Mouse (Mus musculus): ENCODE measurements around the gene Exoc6b. TPM values are rescaled to one million over a fixed set of nuclear protein-coding genes. Genes with fewer than 3 reads are reported as not detected.
A peak's percentile ranks its signal among the peaks of the same experiment; 100 is the strongest.

Exoc6b gene
- total RNA-seq, 2 experiments from 2014 or later = 130 to 134 TPM

- no peak overlapping the region for H3K27ac ChIP-seq
- no peak overlapping the region for H3K4me3 ChIP-seq
- no peak for DNase-seq (ENCODE audit: low spot score in 2 of 2)
- TF ChIP-seq CTCF (conservative IDR thresholded peaks at IDR 0.05) = no peak
Observed at GRCm38 (mm10) chr6:84961763-84962162, 107.5 kb downstream of the Exoc6b start.

DNA sequence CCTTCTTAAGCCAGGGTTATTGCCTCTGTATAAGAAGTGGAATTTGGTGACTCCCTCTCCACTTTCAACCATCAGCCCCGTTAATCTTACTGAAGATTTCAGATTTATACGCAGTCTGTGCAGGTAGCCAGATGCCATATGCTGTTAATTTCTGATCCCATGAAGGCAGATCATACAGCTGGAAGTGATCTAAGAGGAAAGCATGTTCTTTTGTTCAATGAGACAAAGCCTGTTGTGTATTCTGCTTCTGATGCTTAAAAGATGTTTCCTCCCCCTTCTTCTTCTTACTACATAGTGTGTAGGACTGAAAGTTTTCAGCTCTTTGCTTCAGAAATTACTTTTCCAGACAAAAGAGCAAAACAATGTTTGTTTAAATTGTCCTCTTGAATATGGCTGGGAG lies 109.8 kb downstream of the Exoc6b start:
- no peak for DNase-seq (ENCODE audit: low spot score in 2 of 2)
- no peak for TF ChIP-seq CTCF (conservative IDR thresholded peaks at IDR 0.05)
- H3K4me3 ChIP-seq = no peak overlapping the region
- no peak overlapping the region for H3K27ac ChIP-seq

GRCm38 (mm10) chr6:84951621-84952020 lies 117.7 kb downstream of the Exoc6b start:
- TF ChIP-seq CTCF (conservative IDR thresholded peaks at IDR 0.05) = no peak
- no peak for DNase-seq (ENCODE audit: low spot score in 2 of 2)
- no peak overlapping the region for H3K4me3 ChIP-seq
- H3K27ac ChIP-seq = no peak overlapping the region

GRCm38 (mm10) chr6:84946569-84946968 lies 122.7 kb downstream of the Exoc6b start:
- no peak for DNase-seq (ENCODE audit: low spot score in 2 of 2)
- TF ChIP-seq CTCF (conservative IDR thresholded peaks at IDR 0.05) = no peak
- Histone ChIP-seq H3K27ac (no peak overlapping the region; the same call in 1 of the 2 replicates), H3K4me3 (no peak overlapping the region)

DNA sequence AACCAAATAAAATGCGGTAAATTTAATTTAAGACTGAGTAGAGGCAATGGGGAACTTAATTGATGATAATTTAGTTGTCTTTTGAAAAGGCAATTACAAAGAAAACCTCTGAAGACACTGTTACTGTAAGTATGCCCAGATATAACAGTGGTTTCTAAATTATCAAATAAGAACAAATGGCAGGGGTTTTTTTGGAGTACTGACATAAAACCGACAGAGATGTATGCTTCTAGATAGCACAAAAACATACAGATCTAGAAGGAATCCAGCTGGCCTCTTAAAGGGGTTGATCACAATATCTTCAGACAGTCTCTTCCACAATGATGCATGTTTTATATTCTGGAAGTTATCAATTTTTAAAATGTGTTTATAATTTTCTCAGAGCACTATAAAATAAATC lies 123.2 kb downstream of the Exoc6b start:
- TF ChIP-seq CTCF (conservative IDR thresholded peaks at IDR 0.05) = no peak
- no peak overlapping the region for H3K4me3 ChIP-seq
- DNase-seq (ENCODE audit: low spot score in 2 of 2) = no peak
- H3K27ac ChIP-seq = no peak overlapping the region

DNA sequence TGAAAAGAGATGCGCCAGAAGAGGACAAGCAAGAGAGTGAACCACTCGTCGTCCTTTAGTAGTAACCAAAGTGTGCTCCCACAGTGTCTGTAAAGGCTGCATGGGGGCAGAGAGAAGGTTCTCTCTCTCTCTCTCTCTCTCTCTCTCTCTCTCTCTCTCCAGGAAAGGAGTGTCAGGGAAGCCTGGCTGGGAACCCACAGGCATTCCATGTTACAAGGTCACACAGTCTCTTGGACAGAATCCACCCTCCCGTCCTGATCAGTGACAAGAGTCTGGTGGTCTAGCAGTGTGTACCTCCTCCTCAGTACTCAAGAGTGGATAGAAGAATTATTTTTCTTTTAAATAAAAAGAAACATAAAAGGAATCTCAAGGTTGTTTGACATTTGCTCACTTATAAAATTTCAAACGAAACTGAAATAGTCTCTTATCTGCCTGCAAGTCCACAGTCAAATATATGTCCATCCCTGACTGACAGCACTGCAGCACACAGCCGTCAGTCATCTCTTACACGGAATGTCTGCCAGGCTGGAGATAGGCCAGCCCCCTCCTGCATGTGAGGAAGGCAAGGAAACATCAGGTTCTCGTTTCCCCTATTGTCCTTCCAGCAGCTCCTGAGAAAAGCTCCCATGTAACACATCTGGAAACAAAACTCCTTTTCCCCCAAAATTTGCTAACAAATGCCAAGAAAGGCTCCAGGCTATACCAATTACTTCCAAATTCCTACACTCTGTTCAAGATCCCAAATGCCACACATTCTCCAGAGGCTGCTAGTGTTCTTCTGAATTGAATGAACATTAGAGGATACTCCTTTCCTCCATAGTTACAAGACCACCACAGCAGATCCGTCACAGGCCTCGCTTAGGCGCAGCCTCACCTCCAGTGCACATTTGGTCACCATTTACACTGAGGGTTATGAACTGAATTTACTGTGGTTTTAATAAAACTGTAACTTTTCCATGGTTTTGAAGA lies 136.1 kb downstream of the Exoc6b start:
- no peak for DNase-seq (ENCODE audit: low spot score in 2 of 2)
- Histone ChIP-seq H3K4me3 (no peak overlapping the region), H3K27ac (no peak overlapping the region)
- TF ChIP-seq CTCF (conservative IDR thresholded peaks at IDR 0.05) = no peak

DNA sequence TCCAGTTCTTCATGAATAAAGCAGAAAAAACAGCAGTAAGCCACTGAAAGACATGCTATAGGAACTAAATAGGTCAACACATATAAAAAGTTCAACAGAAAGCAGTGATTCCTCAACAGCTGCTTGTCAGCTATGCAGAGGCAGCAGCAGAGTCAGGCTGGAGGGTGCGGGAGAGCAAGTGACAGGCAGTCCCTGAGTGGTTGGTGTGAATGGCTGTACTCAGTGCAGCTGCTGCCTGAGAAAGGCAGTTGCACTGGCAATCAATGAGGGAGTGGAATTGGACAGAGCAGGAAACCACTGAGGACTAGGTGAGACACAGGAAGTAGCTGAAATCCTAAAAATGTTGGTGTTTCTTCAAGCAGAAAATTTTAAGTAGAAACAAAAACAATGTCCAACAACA lies 138.3 kb downstream of the Exoc6b start:
- Histone ChIP-seq H3K4me3 (no peak overlapping the region), H3K27ac (0 out of 2 replicates have a peak overlapping the region, but pooled peaks have one; percentile 41)
- TF ChIP-seq CTCF (conservative IDR thresholded peaks at IDR 0.05) = no peak
- DNase-seq (ENCODE audit: low spot score in 2 of 2) = no peak

DNA sequence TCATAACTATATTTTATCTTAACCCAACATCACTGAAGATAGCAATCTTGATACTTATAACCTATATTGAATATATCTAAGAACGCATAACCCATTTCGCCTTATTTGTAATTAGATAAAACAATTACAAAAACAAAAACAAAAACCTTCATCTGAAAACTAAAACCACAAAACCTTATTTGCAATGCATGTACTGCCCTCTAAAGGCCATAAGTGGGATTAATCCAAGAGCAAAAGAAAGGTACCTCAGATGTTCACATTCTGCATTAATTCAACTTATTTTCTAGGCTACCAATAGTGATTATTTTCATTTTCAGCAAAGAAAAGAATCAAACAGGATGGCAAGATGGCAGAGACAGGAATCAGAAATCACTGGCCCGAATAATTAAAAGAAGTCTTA lies 143.2 kb downstream of the Exoc6b start:
- TF ChIP-seq CTCF (conservative IDR thresholded peaks at IDR 0.05) = peak; percentile 93
- no peak for DNase-seq (ENCODE audit: low spot score in 2 of 2)
- no peak overlapping the region for H3K27ac ChIP-seq
- no peak overlapping the region for H3K4me3 ChIP-seq

GRCm38 (mm10) chr6:84923760-84924221 lies 145.5 kb downstream of the Exoc6b start:
- no peak overlapping the region; the same call in 1 of the 2 replicates for H3K4me3 ChIP-seq
- no peak for DNase-seq (ENCODE audit: low spot score in 2 of 2)
- TF ChIP-seq CTCF (conservative IDR thresholded peaks at IDR 0.05) = no peak
- H3K27ac ChIP-seq = peak overlapping the region; percentile 64

GRCm38 (mm10) chr6:84916291-84916690 lies 153.0 kb downstream of the Exoc6b start:
- DNase-seq (ENCODE audit: low spot score in 2 of 2) = peak in 1 of 2 experiments; percentile 22
- TF ChIP-seq CTCF (conservative IDR thresholded peaks at IDR 0.05) = peak; percentile 86
- H3K4me3 ChIP-seq = no peak overlapping the region
- H3K27ac ChIP-seq = no peak overlapping the region

DNA sequence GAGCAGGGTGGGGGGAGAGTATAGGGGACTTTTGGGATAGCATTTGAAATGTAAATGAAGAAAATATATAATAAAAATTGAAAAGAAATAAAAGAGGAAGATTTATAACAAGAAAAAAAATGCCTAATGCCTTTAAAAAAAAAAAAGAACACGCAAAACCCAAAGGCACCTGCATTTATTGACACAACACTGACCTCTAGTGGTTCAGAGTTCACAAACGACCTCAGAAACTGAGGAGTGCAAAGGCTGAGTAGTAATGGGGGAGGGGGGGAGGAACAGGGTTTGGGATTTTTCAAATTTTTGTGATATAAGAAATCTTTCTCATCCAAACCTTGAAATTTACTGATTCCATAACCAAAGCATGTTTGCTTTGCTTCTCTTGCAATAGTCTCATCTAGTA lies 156.9 kb downstream of the Exoc6b start:
- peak in 1 of 2 experiments; percentile 36 for DNase-seq (ENCODE audit: low spot score in 2 of 2)
- TF ChIP-seq CTCF (conservative IDR thresholded peaks at IDR 0.05) = peak; percentile 78
- Histone ChIP-seq H3K4me3 (no peak overlapping the region), H3K27ac (no peak overlapping the region)

DNA sequence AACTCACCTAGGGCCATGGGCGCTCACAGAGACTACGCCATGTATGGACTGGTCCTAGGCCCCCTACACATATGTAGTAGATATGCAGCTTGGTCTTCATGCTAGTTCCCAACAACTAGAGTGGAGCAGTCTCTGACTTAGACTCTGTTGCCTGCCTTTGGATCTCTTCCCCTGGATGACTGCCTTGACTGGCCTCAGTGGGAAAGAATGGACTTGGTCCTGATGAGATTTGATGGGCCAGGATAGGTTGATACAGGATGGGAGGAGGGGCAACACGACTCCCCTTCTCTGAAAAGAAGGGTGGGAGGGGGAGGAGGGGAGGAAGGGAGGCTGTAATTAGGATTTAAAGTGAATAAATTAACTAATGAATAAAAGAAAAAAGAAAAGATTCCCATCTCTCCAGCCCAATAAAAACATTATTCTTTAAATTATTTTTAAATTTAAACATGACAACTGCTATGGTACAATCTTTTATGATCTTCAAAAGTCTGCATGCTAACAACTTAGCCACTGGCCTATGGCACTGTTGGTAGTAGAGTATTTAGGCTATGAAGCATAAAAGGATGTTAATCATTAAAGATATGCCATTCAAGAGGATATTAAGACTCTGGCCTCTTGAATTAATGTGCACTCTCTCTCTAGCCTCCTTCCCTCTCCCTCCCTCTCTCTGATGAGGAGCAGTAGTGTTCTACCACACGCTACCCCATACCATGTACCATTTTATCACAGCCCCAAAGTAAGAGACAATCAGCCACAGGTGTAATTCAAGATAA lies 170.1 kb downstream of the Exoc6b start:
- DNase-seq (ENCODE audit: low spot score in 2 of 2) = no peak
- no peak for TF ChIP-seq CTCF (conservative IDR thresholded peaks at IDR 0.05)
- H3K4me3 ChIP-seq = no peak overlapping the region

DNA sequence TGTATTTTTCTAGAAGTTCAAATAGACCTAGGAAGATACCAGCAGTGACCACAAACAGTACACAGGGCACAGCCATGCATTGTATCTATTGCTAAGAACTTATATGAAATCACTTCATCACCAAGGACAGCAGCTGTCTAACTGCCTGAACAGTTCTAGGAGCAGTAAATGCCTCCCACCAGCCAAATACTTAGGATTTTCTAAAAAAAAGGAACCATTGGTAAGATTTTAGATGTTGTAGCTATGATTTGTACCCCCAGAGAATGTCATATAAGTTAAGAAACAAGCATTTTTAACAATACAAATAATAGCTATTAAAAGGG lies 175.6 kb downstream of the Exoc6b start:
- Histone ChIP-seq H3K27ac (no peak overlapping the region), H3K4me3 (no peak overlapping the region)
- DNase-seq (ENCODE audit: low spot score in 2 of 2) = no peak
- TF ChIP-seq CTCF (conservative IDR thresholded peaks at IDR 0.05) = no peak

More for the DNA sequence above, 170.1 kb downstream of the Exoc6b start:
- H3K27ac ChIP-seq = no peak overlapping the region

Data from layer of hippocampus, adult 2 months (tissue).